Mouse (Mus musculus): Measurements from ENCODE around the gene Gm29049.
"Not testable (repeated sequence)": the region's sequence is repeated elsewhere in the genome, so short reads cannot be mapped to it uniquely, and the experiment has no call there.

Gene Gm29049

DNA sequence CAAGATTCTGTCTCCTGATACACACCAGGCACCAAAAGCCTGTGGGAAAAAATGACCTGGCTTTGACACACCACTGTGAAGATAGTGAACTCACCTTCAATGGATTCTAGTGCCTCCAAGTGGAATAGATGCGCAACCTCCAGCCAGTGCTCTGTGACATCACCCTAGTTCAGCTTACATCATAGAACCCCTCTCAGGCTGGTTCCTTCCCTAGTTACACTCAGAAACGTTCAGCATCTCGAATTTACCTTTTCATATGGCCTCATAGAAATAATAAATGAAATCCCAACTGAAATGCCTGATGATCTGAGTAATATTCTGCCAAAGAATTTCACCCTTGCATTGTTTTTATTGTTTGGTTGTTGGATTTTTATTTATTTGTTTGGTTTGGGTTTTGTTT, at the start of gene Gm29049:
Gm29049 (minus strand) TSS at position 101 of the 400 bp plus-strand sequence.
- DNase-seq (ENCODE audit: low read depth), result not testable (repeated sequence)

All from c-Kit-positive CD71-negative TER-119-negative erythroid progenitor cells, embryonic 14.5 days (primary cell).